Mouse (Mus musculus): ENCODE measurements around the gene Gpr85. TPM values are rescaled to one million over a fixed set of nuclear protein-coding genes. Genes with fewer than 3 reads are reported as not detected.

Gpr85 gene
- polyA plus RNA-seq, 1 experiment from 2014 or later: 14.2 TPM

Other genes with a start within 250 kb of the Gpr85 start
- 29.8 and 32.7 TPM in 2 replicates for gene Tmem168, start 231.8 kb downstream of the Gpr85 start, polyA plus RNA-seq (2016; fragmentation: Nextera tagmentation; extraction: Ambion mirVana)
- gene Bmt2, start 162.0 kb downstream of the Gpr85 start, polyA plus RNA-seq (2016; fragmentation: Nextera tagmentation; extraction: Ambion mirVana): 18.4 and 19.8 TPM in 2 replicates
- 99.8 and 101 TPM in 2 replicates for gene 2610001J05Rik, start 31.6 kb upstream of the Gpr85 start, polyA plus RNA-seq (2016; fragmentation: Nextera tagmentation; extraction: Ambion mirVana)

Data from hindbrain, embryonic 10.5 days (tissue).